Mouse (Mus musculus): ENCODE measurements around the gene Atp2a3.

Atp2a3 gene

DNA sequence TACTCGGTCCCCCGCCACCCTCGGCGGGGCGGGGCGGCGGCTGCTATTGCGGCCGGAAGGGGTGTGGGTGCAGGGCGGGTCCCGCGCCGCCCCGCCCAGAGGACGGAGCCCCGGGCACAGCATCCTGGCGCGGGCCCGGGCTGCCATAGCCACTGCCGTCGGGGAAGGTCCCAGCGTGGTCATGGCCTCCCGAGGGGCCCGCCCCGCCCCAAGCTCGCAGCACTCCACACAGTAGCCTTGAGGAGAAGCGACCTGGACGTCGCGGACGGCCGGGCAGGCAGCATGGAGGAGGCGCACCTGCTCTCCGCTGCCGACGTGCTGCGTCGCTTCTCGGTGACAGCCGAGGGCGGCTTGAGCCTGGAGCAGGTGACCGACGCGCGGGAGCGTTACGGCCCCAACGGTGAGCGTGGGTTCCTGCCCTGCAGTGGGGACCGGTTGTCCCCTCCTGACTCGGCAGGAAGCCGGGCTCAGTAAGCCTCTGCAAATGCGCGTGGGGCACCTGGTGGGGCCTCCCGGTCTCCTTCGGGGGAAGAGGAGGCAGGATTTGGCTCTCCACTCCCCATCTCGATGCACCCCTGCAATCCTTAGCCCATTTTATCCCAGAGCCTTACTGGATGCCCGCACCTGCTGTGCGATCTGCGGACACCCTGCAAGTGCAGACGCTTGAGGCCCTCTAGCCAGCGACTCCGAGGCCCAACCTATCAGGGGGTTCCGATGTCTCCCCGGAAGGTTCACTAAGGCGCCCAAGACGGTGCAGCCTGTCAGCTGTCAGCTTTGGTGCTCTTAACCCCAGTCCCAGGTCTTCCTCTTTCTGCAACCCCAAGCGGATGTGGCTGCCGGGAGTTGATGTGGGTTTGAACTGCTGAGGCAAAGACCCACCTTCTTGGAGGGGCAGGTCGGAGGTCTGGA lies at the start of gene Atp2a3:
Gene Atp2a3 (plus strand): TSS at position 98 of the 909 bp plus-strand sequence.
- no peak for DNase-seq (ENCODE audit: low spot score)

DNA sequence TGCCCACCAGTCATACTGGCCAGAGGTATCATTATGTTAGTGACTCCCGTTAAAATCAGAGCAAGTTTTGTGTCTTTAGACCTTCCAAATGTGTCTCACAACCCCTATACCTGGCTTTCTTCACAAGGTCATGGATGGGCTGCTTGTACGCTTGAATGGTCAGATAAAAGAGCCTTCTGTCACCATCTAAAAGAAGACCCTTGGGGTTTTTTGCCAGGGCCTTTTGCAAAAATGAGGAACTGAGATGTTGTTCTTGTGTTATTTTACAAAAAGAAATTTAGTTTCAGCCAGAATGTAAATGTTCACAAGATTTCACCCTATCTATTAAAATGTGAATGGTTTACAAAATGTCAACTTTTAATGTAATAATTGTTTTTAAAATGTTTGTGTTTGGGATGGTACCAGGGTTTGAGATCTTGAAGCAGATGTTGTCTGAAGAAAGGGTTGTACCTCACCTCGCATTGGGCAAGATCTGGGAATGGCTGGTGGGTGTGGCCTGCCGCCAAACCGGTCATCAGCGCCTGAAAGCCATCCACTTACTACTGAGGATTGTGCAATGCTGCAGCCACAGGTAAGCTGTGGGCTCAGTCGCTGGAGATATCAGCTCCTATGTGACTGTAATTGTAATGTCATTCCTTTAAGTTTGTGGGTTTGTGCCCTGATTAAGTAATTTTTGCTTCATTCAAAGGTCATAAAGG lies 43.5 kb upstream of the Atp2a3 start:
- no peak for DNase-seq (ENCODE audit: low spot score)

DNA sequence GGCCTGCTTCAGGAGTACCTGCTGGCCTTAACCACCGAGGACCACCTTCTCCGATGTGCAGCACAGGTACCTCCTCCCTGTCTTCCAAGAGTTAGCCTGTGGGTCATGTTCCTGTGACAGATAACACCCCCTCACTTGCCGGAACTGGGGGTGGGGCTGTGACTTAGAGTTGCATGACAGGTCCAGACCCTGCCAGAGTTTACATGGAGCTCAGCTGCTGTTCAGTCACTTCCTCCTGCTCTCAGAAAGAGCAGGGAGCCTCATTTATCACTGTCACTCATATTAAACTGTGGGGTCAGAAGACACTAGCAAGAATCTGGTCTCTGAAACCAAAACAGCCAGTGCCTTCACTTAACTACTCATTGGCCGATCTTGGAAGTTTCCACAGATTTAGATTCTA lies 37.9 kb upstream of the Atp2a3 start:
- no peak for DNase-seq (ENCODE audit: low spot score)

DNA sequence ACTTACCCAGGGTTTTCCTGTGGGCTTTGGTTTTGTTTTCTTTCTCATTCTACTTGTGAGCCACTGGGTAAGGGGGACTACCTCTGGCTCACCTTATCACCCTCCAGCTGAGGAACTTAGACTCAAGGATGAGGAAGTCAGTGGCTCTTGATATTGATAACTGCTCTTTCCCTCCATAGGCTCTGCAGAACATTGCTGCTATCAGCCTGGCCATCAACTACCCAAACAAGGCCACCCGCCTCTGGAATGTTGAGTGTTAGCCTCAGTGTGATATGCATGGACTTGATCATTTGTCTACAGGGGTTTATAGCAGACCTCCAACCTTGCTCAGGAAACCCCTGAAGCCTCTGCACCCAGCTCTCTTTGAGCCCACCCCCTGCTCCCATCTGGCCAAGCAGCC lies 36.5 kb upstream of the Atp2a3 start:
- no peak for DNase-seq (ENCODE audit: low spot score)

DNA sequence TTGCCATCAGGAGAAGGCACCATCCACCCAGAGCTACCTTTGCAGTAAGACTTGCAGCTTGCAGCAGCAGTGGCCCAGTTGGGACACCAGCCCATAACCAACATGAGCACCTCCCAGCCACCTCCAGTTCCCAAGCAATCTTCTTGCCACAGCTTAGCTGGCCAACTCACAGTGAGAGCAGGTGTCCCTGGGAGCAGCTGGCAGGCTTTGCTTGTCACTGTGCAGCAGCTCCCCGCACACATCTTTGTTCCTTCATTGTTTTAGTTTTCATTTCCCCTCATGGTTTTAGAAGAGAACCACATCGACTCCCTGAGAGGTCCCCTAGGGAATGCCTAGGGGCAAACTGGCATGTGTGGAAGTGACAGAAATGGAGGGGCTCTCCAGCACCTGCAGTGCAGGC lies 35.9 kb upstream of the Atp2a3 start:
- DNase-seq (ENCODE audit: low spot score): no peak

DNA sequence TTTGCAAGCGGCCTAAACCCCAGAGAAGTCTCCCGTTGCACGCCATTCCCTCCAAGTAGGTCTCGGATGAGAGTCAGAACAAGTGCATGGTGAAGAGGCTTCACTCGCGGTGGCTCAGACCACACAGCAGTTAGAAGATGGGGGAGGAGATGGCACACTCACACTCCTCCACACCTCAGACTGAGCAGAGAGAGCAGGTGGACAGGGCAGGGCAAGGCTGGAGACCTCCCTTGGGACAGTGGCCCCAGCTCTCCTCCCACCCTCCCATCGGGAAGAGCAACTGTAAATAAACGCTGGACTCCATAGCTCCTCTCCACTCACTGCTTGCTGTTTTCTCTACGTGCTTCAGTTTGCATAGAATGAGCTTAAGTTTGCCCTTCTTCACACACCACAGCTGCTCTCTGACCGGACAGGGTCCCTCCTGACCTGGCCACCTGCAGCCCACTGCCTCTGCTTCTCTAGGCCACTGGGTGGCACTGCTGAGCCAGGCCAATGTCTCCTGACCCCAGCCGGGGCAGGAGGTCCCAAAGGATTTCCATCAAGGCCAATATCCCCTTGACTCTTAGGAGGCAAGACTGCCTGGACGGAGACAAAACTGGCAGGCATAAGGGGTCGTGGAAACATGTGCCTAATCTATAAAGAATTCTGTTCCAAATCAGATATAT lies 34.6 kb upstream of the Atp2a3 start:
- DNase-seq (ENCODE audit: low spot score): peak; percentile 59

DNA sequence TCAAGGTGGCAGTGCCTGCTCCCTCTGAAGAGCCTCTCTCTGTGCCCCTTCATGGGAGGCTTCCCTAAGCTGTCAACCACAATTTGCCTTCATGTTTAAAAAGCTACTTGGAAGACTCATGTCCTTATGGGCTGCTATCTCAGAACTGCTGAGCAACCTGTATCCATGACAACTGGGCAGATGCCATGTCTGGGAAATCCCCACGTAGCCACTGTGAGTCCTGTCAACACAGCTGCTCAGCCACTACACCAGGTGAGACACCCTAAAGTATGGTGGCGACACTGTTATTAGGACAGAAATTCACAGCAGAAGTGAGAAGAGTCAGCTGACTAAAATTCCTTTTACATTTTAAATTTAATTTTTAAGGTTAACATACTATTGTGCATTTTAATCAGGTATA lies 32.5 kb upstream of the Atp2a3 start:
- no peak for DNase-seq (ENCODE audit: low spot score)

DNA sequence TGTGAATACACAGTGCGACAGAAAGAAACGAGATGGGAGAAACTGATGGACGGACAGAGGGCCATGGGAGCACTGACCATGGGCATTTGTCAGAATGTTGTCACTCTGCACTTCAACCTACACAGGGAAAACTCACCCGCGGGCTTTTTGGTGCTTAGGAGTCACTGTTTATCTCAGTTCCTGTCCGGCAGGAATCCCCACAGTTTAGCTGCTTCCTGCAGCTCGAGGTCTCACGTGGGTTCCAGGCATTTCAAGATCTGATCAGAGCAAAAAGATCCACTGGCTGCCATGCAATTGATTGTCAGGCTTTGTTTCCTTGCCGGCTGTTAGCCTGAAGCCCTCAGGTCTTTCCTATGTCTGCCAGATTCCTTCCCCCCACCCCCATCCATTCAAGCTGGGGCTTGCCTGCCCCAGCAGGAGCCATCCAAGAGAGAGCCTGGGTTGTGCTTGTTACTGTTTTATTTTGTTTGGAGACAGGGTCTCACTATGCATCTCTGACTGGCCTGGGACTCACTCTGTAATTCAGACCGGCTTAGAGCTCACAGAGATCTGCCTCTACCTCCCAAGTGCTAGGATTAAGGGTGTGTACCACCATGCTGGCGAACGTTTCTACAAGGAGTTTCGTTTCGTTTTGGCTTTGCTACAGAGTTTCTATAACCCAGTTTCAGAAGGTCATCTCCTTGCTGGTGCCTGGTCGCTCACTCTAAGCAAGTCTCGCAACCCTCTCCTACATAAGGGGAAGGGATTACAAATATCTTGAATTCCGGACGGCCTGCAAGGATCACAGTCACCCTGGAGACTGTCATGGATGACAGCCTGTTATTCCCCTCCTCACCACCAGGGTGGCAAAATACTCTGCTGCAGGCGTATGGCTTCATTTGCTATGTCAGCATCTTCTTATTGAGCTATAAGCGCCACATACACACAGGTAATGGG lies 20.5 kb upstream of the Atp2a3 start:
- no peak for DNase-seq (ENCODE audit: low spot score)

DNA sequence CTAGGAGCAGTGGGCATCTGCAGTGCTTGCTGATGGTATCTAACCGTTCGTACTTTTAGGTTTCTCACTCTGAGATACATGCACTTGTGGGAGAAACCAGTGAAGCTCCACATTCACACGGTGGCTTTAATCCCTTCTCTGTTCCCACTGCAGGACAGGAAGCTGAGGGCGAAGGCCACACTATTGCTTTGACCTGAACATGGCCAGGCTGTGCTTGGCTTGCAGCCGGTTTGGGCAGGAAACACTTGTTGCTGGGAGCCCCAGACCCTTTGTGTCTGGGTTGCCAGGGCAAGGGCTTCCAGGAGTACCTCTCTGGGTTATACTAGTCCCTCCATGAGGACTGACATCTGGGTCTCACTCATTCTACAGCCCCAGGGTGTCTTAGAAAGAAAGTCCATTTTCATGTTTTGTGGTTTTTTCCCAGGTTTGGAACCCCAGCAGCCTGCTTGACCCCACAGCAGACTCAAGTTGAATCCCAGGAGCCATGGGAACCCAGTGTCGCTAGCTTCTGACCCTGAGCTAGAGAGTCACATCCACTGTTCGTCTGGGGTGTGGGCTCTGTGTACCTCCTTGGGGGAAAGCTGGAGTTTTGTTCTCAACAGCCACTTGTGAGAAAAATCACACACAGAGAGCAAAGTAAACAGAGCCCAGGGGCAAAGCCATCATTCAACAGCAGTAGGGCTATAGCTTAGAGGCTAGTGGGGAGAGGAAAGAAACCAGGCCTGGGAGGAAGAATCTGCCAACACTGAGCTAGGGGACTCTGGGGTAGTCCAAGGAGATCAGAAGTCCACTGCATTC lies 15.8 kb upstream of the Atp2a3 start:
- no peak for DNase-seq (ENCODE audit: low spot score)

DNA sequence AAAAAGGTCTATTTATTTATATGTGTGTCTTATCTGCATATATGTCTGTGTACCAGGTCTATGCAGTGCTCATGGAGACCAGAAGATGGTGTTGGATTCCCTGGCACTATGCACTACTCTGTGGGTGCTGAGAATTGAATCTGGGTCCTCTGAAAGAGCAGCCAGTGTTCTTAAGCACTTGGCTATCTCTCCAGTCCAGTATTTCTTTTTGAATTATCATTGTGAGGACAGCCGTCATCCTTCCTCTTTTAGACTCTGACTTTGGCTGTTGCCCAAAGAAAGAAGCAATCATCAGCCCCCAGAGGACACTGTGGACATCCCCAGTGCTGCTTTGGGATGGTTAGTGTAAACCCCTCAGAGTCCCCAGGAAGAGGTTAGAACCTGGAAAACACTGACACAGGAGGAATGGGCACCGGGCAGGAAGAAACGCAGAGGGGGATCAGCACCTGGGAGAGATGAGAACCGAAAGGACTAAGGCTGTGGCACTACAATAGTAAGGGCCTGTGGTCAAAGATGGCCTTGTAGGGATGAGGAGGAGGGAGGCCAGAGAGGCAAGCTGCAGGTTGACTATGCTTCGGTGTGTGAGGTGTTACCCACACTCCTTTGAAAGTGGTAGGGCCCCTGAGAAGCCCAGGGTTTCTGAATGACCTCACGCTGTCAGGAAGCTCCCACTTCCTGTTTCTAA lies 15.0 kb upstream of the Atp2a3 start:
- DNase-seq (ENCODE audit: low spot score): no peak

DNA sequence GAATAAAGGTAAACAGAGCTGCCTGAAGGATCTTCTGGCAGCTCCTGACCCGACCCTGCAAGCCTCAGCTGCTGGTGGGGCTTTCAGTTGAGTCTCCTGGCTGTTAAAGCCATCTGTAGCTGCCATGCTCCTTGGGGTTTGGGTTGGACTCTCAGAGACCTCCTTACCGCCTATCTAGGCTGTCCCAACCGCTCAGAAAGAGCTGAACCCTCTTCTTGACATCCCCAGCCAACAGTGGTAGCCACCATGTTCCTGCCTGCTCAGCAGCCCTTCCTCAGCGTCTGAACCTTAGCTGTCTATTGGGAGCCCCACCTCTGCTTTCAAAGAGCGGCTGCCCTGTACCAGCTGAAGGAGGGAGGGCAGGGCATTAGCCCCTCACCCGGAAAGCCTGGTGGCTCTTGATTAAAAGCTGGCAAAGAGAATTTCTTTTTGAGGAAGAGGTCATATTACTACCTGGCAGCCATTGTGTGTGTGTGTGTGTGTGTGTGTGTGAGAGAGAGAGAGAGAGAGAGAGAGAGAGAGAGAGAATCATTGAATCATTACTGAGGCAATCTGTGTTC lies 14.3 kb upstream of the Atp2a3 start:
- DNase-seq (ENCODE audit: low spot score): no peak

DNA sequence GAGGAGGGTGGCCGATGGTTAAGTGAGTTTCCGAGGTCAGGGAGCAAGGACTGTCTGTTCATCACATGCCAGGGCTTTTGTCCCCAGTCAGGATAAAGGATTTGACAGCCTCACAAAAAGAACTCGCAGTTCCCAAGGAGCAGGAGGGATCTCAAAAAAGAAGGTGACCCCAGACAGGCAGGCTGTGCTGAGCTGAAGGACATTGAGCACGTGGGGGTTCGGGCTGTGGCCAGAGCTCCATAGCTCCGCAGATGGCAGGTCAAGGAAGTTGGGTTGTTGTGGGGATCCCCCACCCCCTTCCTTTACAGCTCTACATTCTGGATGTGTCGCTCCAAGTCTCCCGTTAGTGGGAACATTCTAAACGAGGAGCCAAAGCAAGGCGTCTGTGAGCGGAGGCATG lies 13.1 kb upstream of the Atp2a3 start:
- DNase-seq (ENCODE audit: low spot score): no peak

DNA sequence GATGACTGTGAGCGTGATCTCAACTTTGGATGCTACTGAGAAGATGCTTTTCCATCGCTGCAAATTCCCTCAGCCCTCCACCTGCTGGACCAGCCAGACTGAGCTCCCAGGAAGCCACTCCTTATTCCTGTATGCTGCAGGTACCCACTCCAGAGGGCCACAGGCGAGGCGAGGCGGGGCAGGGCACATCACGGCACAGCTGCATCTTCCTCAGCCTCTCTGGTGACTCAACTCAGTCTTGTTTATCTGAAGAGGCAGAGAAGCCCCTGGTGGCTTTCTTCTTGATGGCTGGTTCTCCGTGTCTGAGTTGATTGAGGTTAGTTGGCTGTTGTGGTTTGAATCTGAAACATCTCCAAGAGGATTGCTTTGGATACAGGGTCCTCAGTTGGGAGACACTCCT lies 12.7 kb upstream of the Atp2a3 start:
- DNase-seq (ENCODE audit: low spot score): no peak

DNA sequence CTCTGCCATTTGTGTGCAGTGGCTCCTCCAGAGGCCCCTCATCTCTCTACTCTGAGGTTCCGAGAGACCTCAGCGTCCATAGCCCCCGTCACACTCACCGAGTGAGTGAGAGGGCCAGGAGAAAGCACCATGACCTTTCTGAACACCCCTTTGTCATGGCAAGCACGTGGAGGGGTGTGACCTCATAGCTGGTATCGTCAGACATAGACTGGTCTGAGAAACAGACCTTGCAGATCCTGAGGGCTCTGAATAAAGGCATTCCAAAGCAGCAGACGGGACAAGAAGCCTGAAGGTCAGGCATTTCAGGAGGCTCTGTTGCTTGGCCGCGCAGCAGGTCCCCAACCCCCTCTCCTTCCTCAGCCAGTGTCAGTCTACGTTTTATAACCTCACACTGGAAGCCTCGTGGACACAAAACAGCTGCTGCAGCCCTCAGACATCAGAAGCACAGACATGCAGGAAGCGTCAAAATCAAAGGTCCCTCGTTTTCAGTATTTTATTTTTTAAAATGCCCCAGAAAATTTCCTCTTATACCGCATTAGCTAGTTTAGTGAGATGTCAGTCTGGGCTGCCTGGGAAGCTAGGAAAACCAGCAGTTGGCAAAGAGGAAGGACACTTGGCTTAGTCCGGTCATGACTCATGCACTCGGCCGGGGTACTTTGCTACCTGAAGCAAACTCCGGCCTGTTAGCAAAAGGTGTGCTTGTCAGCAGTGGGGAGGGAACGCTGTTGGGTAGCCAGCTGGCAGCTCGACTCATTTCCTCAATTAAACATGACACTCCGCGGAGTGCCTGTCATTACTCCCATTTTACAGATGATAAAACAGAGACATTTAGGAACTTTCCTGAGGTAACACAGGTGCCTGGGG lies 9.6 kb upstream of the Atp2a3 start:
- DNase-seq (ENCODE audit: low spot score): no peak

DNA sequence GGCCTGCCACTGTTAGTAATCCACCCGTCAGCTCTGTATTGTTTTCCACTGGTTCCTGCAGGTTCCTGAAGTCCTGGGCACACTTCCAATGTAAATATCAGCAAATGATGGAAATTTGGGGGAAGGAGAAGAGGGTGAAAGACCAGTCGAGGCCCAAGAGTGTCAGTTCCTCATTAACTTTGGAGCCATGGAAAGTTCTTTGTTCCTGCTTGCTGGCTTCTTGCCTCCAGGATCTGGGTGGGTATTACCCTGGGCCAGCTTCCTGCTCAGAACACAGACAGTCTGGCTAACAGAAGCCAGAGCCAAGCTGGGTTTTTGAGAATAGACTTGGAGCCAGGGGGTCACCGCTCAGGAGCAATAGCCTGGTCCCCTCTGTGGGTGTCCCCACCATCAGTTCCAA lies 8.7 kb upstream of the Atp2a3 start:
- no peak for DNase-seq (ENCODE audit: low spot score)

DNA sequence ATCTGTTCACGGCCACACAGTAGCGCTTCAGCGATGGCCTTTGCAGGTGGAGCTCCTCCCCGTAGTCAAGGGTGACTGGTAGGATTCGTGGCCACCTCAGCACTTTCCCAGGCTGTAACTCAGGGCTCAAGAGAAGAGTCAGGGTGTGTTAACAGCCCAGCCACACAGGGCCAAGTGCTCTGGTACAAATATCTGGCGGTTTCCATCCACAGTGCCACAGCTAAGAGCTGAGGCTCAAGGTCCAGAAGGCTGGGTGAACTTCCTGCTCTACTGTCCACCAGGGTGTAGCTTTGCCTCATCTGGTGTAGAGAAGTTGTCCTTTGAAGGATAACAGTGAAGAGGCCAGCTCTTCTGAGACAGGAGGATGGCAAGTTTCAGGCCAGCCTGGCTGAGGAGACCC lies 8.3 kb upstream of the Atp2a3 start:
- no peak for DNase-seq (ENCODE audit: low spot score)

DNA sequence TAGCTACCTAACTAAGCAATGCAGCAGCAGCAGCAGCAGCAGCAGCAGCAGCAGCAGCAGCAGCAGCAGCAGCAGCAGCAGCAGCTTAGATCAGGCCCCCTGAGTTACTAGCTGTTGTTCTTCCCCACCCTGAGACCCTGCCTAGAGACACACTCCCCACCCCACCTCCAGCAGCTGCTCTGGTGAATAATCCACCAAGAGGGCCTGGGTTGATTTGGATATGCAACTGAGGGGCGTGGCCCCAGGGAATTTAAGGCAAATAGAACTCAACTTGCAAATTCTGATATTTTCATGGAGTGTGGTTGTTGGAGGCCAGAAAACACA lies 7.9 kb upstream of the Atp2a3 start:
- no peak for DNase-seq (ENCODE audit: low spot score)

DNA sequence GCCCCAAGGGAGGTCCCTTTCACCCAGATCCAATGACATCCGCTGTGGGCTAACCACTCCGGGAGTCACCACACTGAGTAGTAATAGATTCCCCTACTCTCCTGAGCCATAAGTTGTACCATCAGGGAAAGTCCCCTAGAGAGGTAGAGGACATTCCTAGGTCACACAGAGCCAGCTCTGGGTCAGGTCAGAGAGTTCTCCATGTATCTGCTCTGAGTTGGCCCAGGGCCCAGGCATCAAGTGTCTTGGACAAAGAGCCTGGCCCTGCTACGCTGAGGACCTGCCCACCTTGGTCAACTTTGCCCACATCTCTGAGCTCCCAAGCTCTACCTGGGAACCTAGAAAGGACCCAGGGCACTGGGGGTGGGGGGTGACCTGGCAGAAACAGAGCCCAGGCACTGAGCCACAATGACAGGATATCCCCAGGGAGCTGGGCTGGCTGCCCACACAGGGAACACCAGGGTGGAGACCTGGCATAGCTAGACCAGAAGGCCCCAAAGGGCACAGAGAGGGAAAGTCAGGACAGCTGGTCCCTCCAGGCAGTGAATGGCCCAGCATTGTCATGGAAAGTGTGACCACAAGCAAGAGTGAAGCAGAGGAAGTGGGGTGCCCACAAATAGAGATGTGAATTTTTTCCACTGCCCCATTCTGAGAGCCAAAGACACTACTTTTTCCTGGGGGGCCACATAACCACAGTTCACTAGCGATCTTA lies 7.4 kb upstream of the Atp2a3 start:
- peak; percentile 51 for DNase-seq (ENCODE audit: low spot score)

DNA sequence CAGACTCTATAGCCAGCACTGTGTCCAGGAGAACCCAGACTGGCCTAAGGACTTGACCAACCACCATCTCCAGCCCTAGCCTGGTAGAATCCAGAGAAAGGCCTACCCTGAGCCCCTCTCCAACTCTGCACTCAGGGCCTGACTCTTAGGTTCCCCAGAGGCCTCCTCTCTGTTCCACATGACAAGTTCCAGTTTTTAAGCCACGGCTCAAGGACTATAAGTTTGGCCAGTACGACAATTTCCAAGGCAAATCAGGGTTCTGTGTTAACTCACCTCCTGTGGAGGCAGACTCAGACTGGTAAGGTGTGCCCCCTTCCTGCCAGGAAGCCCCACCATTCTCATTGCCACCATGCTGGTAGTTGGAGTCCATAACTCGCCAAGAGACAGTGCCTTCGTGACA lies 6.8 kb upstream of the Atp2a3 start:
- no peak for DNase-seq (ENCODE audit: low spot score)

All from ovary, postnatal 36 days (tissue).